Mouse (Mus musculus) cerebellum, adult 2 months (tissue): ENCODE results near the gene Ms4a4c. TPM values are rescaled to one million over a fixed set of nuclear protein-coding genes. Genes with fewer than 3 reads are reported as not detected.

Experiments
- DNase-seq, 2 experiments: peaks; one replicate each; pipeline ENCODE4 v3.0.0; 2021
- H3K27ac ChIP-seq: fragments of 200-500 bp; 2 replicates; pipeline ENCODE4 v1.5.1; 2012; ENCODE audit warnings: low read length, control low read depth, inconsistent platforms; ENCODE audit not compliant: insufficient read depth
- H3K27me3 ChIP-seq: fragments of 200-500 bp; 2 replicates; pipeline ENCODE4 v1.6.1; 2012; ENCODE audit warnings: inconsistent platforms, mild to moderate bottlenecking, low read length, moderate library complexity; ENCODE audit not compliant: control insufficient read depth, insufficient read depth
- H3K4me1 ChIP-seq: fragments of 200-500 bp; 2 replicates; pipeline ENCODE4 v1.6.1; 2011; ENCODE audit warnings: low read length; ENCODE audit not compliant: control insufficient read depth, insufficient read depth
- H3K4me3 ChIP-seq: fragments of 200-500 bp; replicated peaks from 2 replicates; pipeline ENCODE3; 2011; ENCODE audit warnings: mild to moderate bottlenecking, low read depth, low read length, control low read depth; ENCODE audit not compliant: insufficient read depth
- CTCF ChIP-seq: fragments of 200-500 bp; IDR thresholded peaks from 2 replicates; pipeline ENCODE4 v1.5.1; 2011; ENCODE audit warnings: low read depth, mild to moderate bottlenecking, control low read depth, low read length, moderate library complexity, borderline replicate concordance; ENCODE audit not compliant: insufficient read depth
- POLR2A ChIP-seq: fragments of 200-500 bp; IDR thresholded peaks from 2 replicates; pipeline ENCODE4 v1.6.1; 2011; ENCODE audit warnings: low read length, control low read depth, borderline replicate concordance; ENCODE audit not compliant: insufficient read depth
- WGBS: fragments of 180-500 bp; shearing (Covaris S2); methylation state at CpG from one replicate; pipeline ENCODE4 v1.1.7; 2018; 5-methylcytosine and 5-hydroxymethylcytosine counted together
- polyA plus RNA-seq: library from polyadenylated mRNA; depleted of rRNA; stranded (reverse); fragments of >200 nt; gene quantifications from 2 replicates; pipeline ENCODE4 v1.2.3, GENCODE M21; 2012; rRNA removed

The Ms4a4c gene
- 0.18 TPM in 1 of 2 replicates, not detected in the other for polyA plus RNA-seq

DNA sequence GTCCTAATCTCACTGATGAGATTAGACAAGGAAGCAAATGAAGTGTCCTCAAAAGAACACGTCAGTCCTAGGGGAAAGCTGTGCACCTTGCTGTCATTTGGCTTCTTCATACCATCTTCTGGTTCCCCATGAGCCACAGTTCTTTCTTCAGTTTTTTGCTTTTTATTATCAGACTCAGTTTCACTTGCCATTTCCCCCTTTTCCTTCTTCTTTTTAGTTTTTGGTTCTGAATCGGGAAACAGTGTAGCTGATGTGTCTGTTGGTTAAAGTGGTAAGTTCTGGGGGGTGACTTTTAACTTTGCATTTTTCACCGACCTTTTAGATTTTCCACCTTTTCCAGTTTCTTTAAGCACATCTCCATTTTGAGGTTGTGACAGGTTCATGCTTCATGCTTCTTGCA lies at the start of gene Ms4a4c:
Ms4a4c (plus strand) TSS at position 244 of the 400 bp plus-strand sequence.
- no peak within 1 kb of the TSS for H3K4me3 ChIP-seq
- DNase-seq: no peak
- H3K27me3 ChIP-seq: no peaks in the 10 kb centered on the region
- no peaks in the 10 kb centered on the region for H3K4me1 ChIP-seq
- TF ChIP-seq POLR2A (no peak), CTCF (no peak)
- WGBS: 87% methylated on average over 3 of the region's 3 CpGs
- H3K27ac ChIP-seq: no peak within 1 kb of the TSS

DNA sequence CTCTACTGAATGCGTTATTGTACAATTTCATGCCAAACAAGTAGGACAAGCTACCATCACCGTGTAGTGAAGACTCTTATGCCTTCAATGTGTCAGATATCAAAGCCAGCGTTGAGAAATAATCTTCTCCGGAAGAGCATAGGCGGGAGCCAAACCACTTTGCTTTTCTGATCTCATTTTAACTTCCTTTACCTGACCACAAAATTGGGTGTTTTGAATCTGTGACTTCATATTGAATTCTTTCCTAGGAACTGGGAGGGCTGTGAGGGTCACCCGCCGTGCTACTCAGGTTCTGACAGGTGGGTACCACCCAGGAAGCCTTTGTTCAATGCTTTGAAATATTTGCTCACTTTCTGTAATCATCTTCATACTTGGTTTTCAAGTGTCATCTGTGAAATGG lies 48.8 kb upstream of the Ms4a4c start:
- Histone ChIP-seq H3K27me3 (no peaks in the 10 kb centered on the region), H3K4me3 (no peak overlapping the region), H3K4me1 (no peaks in the 10 kb centered on the region), H3K27ac (no peak overlapping the region)
- WGBS: 82% methylated on average over 7 of the region's 7 CpGs
- TF ChIP-seq CTCF (no peak), POLR2A (no peak)
- no peak for DNase-seq

DNA sequence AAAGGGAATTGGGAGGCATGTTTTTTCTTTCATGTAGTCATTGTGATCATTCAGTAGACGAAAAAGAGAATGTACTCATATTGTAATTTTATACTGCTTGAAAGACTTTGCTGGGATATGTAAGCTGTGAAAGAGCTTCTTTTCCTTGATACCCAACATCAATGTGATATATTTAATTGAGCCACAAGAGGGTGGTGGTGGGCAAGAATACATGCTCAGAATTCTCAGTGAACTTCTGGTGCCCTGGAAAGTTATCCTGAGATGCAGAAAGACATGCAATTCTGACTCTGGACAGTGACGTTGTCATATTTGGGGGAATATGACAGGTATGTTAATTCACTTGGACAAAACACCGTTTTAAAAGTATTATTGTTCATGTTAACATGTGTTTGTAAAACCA lies 44.5 kb upstream of the Ms4a4c start:
- no peak overlapping the region for H3K27ac ChIP-seq
- TF ChIP-seq CTCF: no peak
- no peak for DNase-seq

DNA sequence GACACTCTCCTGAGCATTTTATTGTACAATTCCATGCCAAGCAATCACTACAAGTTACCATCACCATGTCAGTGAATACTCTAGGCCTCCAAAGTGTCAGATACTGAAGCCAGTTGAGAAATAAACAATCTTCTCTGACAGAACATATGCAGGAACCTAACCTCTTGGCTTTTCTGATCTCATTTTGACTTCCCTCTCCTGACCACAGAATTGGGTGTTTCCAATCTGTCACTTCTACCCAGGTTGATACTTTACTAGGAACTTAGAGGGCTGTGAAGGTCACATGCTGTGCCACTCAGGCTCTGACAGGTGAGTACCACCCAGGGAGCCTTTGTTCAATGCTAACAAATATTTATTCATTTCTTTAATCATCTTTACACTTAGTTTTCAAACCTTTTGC lies 42.6 kb upstream of the Ms4a4c start:
- H3K27ac ChIP-seq: no peak overlapping the region
- H3K4me1 ChIP-seq: no peaks in the 10 kb centered on the region
- no peak for TF ChIP-seq POLR2A
- no peak for TF ChIP-seq CTCF
- no peak for DNase-seq
- H3K27me3 ChIP-seq: no peaks in the 10 kb centered on the region
- H3K4me3 ChIP-seq: no peak overlapping the region

More for the DNA sequence above, 44.5 kb upstream of the Ms4a4c start:
- WGBS: 57% methylated on average over 3 of the region's 3 CpGs
- no peaks in the 10 kb centered on the region for H3K4me1 ChIP-seq
- H3K27me3 ChIP-seq: no peaks in the 10 kb centered on the region
- no peak overlapping the region for H3K4me3 ChIP-seq

DNA sequence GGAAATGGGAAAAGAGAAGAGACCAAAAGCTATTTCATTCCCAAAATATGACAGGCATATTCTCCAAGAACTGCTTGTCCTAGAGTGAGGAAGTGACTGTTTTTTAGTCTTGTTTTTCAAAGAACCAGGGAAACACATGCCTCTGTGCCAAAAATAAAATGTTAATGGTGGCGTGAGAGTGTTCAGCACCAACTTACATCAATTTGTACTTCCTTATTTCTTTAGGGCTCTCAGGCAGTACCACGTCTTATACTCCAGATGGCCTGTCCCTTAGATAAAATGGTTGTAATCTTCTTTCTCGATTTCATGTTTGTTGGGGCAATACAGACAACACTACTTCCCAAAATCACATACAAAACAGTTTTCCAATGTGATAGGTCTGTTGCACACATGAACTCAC lies 36.3 kb upstream of the Ms4a4c start:
- no peak overlapping the region for H3K27ac ChIP-seq
- no peaks in the 10 kb centered on the region for H3K4me1 ChIP-seq
- DNase-seq: no peak
- H3K4me3 ChIP-seq: no peak overlapping the region
- H3K27me3 ChIP-seq: no peaks in the 10 kb centered on the region
- 74% methylated on average over 3 of the region's 3 CpGs for WGBS
- TF ChIP-seq POLR2A: no peak
- TF ChIP-seq CTCF: no peak

DNA sequence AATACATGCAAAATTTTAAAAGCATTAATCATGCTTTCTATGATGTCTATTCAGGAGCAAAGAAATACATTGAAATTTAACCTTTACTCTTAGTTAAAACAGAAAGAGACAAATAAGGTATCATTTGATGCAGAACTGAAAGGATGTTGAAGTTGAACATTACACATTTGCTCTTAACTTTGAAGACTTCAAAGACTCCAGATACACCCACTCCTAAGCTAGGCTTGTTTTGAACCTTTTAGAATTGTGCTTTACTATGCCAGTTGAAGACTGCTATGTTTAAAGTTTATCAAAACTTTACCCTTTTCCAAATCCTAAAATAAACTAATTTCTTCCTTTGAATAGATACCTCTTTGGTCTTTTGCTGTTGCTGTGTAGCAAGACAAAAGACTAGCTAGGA lies 33.4 kb upstream of the Ms4a4c start:
- no peak for DNase-seq
- no peak for TF ChIP-seq POLR2A
- no peak for TF ChIP-seq CTCF
- no peaks in the 10 kb centered on the region for H3K27me3 ChIP-seq
- H3K27ac ChIP-seq: no peak overlapping the region
- H3K4me3 ChIP-seq: no peak overlapping the region
- no peaks in the 10 kb centered on the region for H3K4me1 ChIP-seq

DNA sequence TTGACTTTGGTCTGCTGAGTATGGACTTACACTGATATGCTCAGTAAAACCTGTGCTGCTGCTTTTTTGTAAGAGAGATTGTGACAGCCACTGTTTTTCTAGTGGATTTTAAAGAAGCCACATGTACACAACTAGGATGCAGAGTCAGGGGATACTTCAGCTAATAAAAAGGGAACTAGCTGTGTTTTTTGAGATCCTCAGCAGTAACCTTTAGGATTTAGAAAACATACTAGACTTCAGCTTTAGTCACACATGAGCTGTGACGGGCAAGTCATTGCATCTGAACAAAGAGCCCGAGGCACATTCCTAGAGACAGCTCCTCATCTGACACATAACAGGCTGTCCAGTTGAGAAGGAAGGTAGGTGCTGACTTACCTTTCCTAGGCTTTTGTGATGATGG lies 29.3 kb upstream of the Ms4a4c start, which contains the start of gene Ms4a4a:
Ms4a4a (plus strand) TSS at position 251 of the 400 bp plus-strand sequence.
- 73% methylated on average over 2 of the region's 2 CpGs for WGBS

DNA sequence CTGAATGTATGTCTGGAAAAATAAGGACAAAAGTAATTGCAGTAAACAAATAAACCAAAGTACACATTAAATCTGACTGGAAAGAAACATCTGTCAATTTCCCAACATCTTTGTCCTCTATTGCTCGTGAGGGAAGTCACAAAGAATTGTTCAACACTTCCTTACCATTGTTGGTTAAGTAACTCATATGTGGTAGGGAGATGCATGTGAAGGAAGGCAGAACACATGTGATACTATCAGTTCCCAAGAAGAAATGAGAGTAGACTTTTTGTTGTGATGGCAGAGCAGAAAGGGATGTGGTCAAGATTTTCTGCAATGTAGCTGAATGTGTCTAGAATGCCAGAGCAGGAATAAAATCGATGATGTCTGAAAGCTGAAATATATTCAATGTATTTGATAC lies 28.2 kb upstream of the Ms4a4c start:
- no peak overlapping the region for H3K4me3 ChIP-seq
- no peak for DNase-seq
- TF ChIP-seq CTCF (no peak), POLR2A (no peak)
- H3K27me3 ChIP-seq: no peaks in the 10 kb centered on the region
- no peak overlapping the region for H3K27ac ChIP-seq
- H3K4me1 ChIP-seq: no peaks in the 10 kb centered on the region
- 81% methylated on average over 2 of the region's 2 CpGs for WGBS

More for the DNA sequence above, 29.3 kb upstream of the Ms4a4c start, which contains the start of gene Ms4a4a:
- no peak within 1 kb of the TSS for H3K4me3 ChIP-seq
- H3K27ac ChIP-seq: no peak within 1 kb of the TSS
- no peaks in the 10 kb centered on the region for H3K27me3 ChIP-seq
- DNase-seq: no peak
- TF ChIP-seq CTCF (no peak), POLR2A (no peak)
- H3K4me1 ChIP-seq: no peaks in the 10 kb centered on the region
